Mouse (Mus musculus) left cerebral cortex, adult 11 months (tissue): ENCODE results near the gene Hapln4.
"Not testable (repeated sequence)": the region's sequence is repeated elsewhere in the genome, so short reads cannot be mapped to it uniquely, and the experiment has no call there.

Experiments
- DNase-seq: peaks from one replicate; pipeline ENCODE4 v3.0.0; 2022; ENCODE audit warnings: low spot score

Hapln4 gene

DNA sequence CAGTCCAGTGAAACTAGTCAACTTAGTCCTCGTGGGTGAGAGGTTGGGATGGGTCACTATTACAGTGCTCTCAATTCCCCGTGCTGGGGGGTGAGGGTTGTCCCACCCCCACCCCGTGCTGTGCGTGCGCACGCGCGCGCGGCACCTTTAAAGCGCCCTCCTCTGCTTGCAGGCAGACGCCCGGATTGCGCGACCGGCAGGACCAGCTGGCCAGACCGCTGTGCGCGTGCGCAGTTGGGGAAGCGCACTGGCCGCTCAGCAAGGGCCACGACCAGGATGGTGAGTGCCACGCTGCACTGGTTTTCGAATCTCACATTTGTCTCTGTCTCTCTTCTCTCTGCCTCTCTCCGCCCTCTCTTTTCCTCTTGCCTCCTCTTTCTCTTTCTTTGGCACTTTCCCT lies at the start of gene Hapln4:
TSS of gene Hapln4 (plus strand) at position 173 of the 400 bp plus-strand sequence.
- no peak for DNase-seq

DNA sequence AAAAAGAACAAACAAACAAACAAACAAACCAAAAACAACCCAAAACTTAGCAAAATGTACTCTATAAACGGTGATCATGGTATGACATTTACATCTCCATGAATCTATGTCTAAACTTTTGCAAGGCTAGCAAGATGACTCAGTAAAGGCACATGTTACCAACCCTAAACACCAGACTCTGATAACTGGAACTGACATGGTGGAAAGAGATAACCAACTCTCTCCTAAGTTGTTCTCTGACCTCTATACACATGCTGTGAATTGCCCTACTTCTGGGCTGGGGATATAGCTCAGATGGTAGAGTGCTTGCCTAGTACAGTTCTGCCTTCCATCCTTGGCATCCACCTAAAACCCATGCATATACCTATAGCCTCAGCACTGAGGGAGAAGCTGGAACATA lies 45.3 kb upstream of the Hapln4 start:
- DNase-seq: no peak

DNA sequence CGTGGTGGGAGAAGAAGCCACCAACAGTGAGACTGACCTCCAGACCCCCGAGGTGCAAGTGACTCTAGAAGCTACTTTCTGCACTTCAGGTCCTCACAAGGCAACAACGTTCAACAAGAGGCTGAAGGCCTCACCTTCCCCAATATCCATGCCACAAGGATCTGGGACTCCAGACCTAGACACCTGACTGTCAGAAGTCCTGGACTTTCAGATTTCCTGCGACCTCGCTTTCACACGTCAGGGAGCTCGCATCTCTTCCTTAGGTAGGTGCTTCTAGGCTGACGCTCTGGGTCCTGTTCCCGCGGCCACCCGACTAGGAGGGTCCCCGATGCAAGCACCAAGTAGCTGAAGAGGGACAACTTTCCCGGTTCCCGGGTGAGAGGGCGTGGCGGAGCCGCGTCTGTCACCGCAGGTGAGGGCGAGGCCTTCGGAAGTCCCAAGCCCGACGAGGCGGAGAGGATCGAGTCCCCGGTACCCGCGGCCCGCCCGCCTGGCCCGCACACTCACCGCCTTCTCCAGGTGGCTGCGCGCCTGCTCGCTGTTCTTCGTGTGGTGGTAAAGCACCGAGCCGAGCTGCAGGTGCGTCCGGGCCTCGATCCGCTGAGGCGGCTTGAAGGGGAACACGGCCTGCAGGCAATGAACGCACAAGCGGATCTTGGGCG lies 41.2 kb upstream of the Hapln4 start:
- DNase-seq: no peak

DNA sequence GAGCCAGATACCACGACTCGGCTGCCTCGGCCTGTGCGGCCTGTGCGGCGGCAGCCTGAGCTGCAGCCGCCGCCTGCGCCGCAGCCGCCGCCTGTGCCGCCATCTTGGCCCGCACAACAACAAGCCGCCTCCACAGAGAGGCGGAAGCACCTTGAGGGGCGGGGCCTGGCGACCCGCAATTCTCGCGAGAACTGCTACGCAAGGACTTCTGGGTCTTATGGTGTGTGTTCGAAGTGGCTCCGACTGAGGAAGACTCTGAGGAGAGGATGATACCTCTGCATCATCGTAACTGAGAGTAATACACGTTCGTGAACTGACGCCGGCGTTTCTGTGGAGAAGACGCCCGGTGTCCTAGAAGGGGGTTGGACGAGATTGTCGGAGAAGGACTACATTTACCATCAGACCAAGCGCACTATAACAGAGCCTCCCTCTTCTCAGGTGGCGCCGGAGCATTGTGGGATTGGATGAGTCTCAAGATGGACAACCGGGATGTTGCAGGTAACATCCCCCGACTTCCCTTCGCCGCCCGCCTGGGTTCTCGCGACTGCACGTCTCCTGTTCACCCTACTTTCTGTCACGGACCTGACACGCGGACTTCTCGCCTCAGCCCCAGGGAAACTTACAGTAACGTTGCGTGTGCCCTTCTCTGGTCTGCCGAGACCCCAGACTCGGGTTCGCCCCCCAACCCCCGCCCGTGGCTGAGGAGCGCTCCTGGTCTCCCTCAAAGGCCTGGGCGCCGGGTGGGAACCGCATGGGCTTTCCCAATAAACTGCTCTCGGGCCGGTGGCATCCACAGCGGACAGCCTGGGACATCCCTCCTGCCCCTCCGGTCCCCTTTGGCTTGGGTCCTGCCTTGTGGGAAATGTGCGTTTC lies 40.4 kb upstream of the Hapln4 start, which contains the start of the genes Mau2 and Sugp1:
TSS of gene Mau2 (minus strand) at position 152 of the 873 bp plus-strand sequence.
TSS of gene Sugp1 (plus strand) at position 231 of the 873 bp plus-strand sequence.
- peak; percentile 92 for DNase-seq

DNA sequence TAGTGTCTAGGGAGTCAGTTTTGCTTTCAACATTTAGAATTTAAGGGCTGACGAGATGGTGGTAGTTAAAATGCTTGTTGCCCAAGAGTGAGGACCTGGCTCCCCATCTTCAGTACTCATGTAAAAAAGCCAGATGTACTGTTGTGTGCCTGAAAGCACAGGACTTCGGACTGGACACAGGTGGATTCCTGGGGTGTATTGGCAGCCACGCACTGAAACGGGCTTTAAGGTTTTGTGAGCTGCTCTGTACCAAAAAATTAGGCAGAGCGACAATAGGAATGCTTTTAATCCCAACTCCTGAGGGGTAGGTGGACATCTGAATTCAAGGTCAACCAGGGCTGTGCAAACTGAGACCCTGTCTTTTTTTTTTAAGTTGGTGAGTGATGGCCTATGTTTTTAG lies 39.3 kb upstream of the Hapln4 start:
- DNase-seq: no peak

DNA sequence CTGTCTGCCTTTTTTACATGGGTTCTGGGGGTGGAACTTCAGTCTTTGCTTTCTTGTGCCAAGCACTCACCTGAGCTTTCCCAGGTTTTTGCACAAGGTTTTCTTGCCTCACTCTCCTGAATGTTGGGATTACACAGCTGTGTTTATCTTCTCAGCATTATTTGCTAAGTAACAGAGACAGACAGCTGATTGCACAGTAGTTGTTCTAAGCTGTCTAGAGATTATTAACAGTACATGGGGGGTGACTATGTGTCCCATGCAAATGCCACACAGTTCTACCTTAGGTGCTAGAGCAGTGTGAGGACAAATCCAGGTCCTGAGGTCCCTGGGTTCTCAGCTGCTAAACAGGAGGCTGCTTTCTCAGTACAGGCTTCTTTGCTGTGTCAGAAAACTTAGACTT lies 33.6 kb upstream of the Hapln4 start:
- DNase-seq: no peak

DNA sequence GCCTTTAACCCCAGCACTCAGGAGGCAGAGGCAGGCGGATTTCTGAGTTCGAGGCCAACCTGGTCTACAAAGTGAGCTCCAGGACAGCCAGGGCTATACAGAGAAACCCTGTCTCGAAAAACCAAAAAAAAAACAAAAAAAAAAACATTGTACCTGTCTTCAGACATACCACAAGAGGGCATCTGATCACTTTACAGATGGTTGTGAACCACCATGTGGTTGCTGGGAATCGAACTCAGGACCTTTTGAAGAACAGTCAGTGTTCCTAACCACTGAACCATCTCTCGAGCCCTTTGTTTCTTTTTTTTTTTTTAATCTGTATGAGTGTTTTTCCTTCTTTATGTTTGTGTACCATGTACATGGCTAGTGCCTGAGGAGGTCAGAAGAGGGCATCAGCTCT lies 32.8 kb upstream of the Hapln4 start:
- DNase-seq: not testable (repeated sequence)

DNA sequence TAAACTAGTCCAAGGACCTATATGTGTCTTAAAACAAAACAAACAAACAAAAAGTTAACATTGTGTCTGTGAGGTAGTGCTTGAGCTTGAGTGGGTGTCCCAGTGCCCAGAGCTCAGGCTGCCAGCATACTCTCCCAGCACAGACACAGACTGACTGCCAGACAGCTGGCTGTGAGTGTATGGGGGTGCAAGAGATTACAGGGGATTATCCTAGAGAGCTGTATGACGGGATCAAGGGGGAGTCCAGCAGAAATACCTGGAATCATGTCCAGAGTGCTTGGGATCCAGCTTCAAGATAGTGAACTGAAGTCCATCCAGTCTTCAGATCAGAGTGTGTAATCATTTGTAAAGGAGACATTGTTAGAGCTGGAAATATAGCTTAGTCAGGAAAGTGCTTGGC lies 25.5 kb upstream of the Hapln4 start:
- no peak for DNase-seq

DNA sequence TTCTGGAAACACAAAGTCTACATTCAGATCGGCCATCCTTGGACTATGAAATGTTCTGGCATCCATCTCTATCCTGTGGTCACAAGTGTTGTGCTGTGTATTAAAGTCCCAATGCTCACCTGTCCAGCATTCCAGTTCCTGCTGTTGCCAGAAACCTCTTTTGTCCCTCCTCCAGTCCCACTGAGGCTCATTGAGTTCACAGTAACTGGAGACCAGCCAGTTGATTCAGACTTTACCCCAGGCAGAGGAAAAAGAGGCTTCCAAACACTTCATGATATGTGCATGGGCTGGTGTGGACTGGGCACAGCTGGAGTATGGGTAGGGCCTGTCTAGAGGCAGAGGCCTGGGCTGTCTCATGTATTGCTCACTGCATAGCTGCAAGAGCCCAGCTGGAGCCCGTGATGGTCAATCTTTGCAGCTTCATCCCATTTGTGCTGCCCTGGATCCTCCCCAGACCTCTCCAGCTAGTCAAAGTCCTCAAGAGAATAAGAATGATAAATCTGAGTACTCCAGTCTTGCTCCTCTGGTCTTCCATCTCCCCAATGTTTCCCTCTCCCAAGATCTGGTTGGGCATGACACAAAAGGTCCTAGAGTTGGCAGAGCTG lies 11.3 kb upstream of the Hapln4 start:
- DNase-seq: no peak

DNA sequence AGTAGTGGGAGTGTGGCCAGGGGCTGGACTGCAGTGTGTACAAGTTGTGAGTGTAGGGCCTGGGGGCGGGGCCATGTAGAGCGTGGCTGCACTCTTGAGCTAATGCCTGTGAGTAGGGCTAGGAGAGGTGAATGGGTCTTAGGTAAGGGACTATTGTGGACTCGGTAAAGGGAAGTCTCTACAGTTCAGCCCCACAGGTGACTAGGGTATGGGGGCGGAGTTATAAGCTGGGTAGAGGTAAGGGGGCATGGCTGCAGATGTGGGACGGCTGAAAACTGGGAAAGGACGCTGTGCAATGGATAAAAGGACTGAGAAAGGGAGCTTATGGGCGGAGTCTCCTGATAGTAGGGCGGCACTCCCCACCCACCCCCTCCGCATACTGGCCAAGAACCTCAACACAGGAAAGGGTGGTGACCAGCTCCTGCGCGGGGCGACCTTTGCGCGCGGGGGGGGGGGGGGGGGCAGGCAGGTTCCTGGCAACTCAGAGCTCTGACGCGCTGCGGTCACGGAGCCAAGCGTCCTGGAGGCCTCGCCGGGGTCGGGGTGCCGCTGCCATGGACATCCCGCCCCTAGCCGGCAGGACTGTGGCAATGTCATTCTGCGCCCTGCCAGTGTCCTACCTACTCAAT lies 10.7 kb upstream of the Hapln4 start, which contains the start of gene Tm6sf2:
TSS of gene Tm6sf2 (plus strand) at position 484 of the 629 bp plus-strand sequence.
- DNase-seq: no peak

DNA sequence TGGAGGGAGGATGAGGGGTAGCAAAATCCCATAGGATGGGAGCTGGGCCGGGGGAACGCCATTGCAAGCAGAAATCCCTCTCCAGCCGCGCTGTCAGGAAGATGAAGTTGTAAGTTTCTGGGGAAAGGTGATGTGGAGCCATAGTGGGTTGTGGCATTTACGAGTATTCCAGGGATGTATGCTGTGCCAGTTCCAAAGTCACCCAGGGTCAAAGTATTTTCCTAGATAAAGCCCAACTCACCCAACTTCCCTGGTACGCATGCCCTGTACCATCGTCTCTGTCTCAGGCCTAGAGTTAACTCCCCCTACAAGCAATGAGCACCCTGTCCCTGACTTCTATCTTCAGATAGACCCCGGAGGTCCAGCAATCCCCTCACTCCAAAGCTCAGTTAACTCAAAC lies 10.1 kb upstream of the Hapln4 start:
- no peak for DNase-seq

DNA sequence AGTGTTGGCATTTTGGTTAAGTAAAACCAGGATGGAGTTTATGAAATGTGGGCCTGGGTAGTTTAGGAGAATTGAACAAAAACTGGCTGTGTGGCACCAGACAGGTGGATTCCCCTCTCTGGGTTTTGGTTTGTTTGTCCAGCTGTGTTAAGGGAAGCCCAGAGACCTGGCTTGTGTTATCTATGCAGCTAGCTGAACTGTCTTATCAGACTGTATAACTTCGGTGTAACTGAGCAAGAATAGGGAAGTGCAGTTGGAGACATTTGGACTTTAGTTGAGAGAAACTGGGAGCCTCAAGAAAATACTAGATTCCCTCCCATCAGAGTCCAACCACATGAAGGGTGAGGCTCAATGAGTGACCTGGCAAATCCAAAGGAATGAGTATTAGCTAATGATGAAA lies 9.6 kb upstream of the Hapln4 start:
- DNase-seq: no peak

DNA sequence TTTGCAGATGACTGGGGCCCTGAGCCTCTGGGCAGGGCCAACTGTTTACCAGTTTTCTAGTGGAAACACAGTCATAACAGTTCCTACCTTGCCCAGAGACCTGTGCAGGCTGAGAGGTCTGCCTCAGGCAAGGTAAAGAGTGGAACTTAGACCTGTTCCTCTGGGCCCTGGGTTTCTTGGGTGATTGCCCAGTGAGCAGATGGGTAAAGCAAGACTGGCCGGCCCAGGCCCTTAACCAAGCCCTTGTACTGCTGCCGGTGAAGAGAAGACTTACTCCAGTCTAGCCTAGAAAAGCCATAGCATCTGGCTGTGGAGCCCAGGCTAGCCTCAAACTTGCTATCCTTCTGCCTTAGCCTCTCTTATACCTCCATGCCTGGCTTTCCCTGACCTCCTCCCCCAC lies 1.3 kb upstream of the Hapln4 start:
- no peak for DNase-seq

DNA sequence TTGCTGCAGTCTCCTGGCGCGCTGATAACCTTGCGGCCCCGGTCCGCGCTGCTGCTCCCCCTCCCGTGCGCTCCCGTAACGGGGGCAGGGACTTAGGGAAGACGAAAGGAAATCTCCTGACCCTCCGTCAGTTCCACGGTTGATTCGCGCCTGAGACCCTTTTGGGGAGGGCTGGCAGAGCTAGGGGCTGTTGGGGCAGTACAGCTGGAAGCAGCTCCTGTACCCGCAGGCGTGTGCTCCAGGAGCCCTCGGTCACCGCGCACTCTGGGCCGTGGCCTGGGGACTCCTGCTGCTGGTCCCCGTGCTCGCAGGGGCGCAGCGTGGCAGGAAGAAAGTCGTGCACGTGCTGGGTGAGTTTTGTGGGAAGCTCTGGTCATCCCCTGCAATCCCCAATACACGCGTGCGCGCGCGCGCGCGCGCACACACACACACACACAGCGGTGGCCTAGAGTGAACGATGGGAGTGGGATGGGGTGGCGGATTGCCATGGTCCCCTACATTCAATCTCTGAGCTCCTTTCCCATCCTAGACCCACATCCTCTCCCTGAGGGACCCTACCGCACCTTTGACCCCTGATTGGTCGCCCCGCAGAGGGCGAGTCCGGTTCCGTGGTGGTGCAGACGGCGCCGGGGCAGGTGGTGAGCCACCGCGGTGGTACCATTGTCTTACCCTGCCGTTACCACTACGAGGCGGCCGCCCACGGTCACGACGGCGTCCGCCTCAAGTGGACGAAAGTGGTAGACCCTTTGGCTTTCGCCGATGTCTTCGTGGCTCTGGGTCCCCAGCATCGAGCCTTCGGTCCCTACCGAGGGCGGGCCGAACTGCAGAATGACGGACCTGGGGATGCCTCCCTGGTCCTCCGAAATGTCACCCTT lies 1.2 kb downstream of the Hapln4 start:
- DNase-seq: no peak

DNA sequence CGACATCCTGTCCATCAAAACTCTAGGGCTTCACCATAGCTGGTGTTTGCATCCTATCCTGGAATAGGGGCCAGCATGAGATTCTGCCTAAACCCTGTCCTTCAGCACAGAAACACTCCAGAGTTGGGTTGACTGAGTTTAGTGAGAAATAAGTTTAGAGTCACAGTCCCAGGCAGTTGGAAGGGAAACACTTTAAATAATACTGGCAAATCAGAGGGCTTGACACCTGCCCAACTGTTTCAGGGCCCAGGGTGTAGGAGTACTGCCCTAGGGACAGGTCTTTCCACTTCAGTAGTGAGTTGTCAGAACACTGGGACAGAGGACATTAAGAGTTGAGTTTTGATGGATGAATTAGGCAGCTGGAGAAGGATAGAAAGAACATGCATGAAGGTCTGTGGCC lies 2.9 kb downstream of the Hapln4 start:
- DNase-seq: no peak

DNA sequence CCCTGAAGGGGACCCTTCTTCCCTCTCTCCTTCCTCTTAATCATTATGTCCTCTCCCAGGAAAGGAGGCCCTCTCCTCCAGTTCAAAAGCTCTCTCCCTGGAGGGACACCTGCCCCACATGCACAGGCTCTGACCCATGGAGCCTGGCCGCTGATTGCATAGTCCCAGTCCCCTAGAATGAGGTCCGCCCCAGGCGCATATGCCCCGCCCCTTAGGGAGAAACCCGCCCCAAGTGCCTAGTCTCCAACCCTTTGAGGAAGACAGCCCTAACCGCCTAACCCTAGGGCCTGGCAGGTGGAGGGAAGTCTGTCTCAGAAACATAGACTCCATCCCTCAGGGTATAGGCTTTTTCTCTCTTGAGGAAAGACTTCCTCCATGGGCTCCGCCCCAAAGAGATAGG lies 4.0 kb downstream of the Hapln4 start:
- no peak for DNase-seq

DNA sequence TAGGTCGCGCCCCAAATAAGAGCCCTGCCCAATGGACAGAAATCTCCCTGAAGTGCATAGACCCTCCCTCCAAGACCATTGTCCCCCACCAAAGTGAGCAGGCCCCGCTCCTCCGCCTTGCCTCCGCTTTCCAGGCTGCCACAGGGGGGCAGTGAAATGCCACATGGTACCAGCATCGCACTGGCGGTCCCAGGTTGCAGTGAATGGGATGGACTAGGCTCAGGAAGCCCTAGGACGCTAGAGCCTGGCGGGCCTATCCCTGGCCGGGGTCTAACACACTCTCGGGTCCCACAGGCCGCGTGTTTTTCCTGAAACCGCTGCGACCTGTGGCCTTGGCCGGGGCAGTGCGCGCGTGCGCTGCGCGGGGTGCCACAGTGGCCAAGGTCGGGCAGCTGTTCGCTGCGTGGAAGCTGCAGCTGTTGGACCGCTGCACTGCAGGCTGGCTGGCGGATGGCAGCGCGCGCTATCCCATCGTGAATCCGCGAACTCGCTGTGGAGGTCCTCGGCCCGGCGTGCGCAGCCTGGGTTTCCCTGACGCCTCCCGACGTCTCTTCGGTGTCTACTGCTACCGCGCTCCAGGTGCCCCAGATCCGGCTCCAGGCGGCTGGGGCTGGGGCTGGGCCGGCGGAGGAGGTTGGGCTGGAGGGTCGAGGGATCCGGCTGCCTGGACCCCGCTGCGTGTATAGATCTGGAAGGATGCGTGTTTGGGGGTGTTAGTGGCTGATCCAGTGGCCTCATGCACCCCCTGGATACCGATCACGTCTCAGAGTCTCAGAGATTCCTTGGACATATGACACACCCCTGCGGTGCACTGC lies 4.8 kb downstream of the Hapln4 start:
- no peak for DNase-seq

DNA sequence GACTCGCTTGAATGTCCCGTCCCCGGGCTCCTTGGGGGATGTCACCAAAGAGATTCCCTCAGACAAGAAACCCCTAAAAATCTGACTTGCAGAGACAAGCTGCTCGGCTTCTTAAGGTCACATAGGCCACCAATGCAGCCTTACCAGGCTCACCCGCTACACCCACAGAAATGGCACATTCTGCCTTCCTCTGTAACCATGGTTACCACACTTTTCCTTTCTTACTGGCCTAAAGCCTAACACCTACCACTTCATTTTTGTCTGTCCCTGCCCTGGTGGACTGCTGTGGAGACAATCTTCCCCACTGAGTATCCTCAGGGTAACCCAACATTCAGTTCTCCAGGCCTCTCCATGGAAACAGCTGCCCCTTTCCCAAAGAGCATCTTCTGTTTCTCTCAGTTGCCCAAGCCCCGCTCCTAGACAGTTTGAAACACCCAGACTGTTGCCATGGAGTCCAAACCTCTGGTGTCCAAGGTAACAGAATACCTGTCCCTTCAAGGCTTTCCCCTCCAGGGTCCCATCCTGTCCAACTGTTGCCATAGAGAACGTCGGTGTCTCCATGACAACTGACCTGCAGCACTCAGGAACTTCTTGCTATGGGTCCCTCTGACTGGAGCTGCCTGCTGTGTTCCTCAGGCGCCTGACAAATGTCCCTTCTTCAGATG lies 6.2 kb downstream of the Hapln4 start:
- DNase-seq: no peak

DNA sequence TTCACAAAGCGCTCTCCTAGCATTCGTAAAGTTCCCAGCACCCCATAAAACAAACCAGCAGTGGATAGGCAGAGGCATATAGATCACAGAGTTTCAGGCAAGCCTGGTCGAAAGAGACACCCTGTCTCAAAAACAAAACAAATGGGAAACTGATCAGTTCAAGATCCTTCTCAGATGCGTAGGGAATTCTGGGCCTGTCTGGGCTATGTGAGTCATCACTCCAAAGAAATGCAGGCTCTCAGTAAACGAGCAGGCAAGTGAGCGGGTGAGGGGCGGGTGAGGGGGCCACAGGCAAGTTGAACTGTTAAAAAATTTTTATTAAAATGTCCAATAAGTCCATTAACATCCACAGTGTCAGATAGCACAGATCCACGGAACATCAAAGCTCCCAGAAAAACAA lies 9.5 kb downstream of the Hapln4 start:
- no peak for DNase-seq

DNA sequence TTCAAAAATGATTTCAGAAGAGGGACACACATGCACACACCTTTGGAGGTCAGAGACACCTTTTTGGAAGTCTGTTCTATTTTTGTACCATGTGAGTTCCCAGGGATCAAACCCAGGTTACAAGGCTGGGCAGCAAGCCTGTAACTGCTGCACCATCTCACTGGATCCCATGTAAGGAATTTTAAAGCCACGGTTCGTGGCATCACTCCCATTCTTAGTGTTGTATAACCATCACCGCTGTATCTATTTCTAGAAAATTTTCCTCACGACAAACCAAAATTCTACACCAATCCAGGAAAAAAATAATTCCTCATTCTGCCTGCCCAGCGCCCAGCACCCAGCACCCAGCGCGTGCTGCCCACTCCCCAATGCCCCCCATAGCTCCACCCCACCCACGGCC lies 16.0 kb downstream of the Hapln4 start:
- DNase-seq: no peak
